Mouse (Mus musculus): Measurements from ENCODE around the gene Ankle2. TPM values are rescaled to one million over a fixed set of nuclear protein-coding genes. Genes with fewer than 3 reads are reported as not detected.
A peak's percentile ranks its signal among the peaks of the same experiment; 100 is the strongest.

Ankle2 gene
- polyA plus RNA-seq (2015; fragmentation: Nextera tagmentation; extraction: Ambion mirVana), result 26.6 and 28.2 TPM in 2 replicates

DNA sequence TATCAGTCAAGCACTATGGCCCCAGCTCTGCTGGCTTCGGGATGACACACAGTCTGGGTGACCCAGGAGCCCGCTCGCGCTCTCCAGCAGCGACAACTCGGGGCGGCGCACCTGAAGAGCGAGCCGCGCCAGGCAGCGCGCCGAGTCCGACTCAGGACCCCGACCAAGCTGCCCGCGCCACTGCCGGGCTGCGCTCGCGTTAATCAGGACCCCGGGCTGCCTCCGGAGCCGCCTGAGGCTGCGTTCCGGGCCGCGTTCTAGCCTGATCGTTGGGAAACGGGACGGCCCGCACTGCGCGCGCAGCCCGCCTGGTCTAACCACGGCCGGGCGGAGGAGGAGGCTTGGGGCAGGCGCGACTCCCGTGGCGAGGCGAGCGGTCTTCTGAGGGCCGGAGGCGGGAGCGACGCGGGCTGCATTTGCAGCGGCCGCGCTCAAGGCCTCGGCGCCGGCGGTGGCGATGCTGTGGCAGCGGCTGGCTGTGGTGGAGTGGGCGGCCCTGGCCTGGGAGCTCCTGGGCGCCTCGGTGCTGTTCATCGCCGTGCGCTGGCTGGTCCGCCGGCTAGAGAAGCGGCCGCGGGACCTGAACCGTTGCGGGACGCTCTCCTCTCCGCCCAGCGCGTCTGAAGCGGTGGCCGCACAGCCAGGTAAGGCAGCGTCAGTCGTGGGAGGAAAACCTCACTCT, at the start of gene Ankle2:
Gene Ankle2 (plus strand): TSS at position 225 of the 682 bp plus-strand sequence.
- peak within 1 kb of the TSS; percentile 96 for H3K9ac ChIP-seq
- H3K4me2 ChIP-seq (replicated peaks), result peak within 1 kb of the TSS; percentile 56
- H3K9me3 ChIP-seq (replicated peaks), result no peaks in the 10 kb centered on the region
- peak within 1 kb of the TSS; percentile 87 for H3K4me3 ChIP-seq (replicated peaks)
- H3K27me3 ChIP-seq, result no peaks in the 10 kb centered on the region
- peak within 1 kb of the TSS; percentile 95 for H3K27ac ChIP-seq (replicated peaks)
- under 1% methylated on average over 80 of the region's 81 CpGs for WGBS
- H3K4me1 ChIP-seq, result peaks cover 16% of the 10 kb centered on the region
- peak; percentile 95 for ATAC-seq (ENCODE audit: insufficient number of reproducible peaks, low FRiP score, low TSS enrichment, low read depth)
- H3K36me3 ChIP-seq, result peaks cover 23% of the 10 kb centered on the region

DNA sequence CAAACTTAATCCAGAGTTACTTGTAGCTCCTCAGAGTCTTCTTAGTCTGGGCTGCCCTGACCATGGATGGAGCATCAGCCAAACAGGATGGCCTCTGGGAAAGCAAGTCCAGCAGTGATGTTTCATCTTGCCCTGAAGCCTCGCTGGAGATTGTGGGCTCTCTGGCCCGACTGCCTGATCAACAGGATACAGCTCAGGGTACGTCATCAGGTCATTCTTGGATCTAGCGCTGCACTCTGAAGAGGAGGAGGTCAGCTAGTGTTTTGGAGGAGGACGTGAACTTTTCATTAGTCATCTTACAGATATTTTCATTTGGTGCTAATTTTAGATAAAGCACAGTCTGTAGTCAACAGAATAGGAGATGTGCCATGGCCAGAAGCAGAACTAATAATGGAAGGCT, 49.1 kb upstream of the Ankle2 start:
- peaks cover 44% of the 10 kb centered on the region for H3K36me3 ChIP-seq
- H3K4me1 ChIP-seq, result peaks cover 13% of the 10 kb centered on the region
- H3K4me3 ChIP-seq (replicated peaks), result no peak overlapping the region
- H3K4me2 ChIP-seq (replicated peaks), result no peak overlapping the region
- no peak for ATAC-seq (ENCODE audit: insufficient number of reproducible peaks, low FRiP score, low TSS enrichment, low read depth)
- no peaks in the 10 kb centered on the region for H3K27me3 ChIP-seq
- no peak overlapping the region for H3K27ac ChIP-seq (replicated peaks)
- no peak overlapping the region for H3K9ac ChIP-seq
- H3K9me3 ChIP-seq (replicated peaks), result no peaks in the 10 kb centered on the region
- 92% methylated on average over 5 of the region's 5 CpGs for WGBS

DNA sequence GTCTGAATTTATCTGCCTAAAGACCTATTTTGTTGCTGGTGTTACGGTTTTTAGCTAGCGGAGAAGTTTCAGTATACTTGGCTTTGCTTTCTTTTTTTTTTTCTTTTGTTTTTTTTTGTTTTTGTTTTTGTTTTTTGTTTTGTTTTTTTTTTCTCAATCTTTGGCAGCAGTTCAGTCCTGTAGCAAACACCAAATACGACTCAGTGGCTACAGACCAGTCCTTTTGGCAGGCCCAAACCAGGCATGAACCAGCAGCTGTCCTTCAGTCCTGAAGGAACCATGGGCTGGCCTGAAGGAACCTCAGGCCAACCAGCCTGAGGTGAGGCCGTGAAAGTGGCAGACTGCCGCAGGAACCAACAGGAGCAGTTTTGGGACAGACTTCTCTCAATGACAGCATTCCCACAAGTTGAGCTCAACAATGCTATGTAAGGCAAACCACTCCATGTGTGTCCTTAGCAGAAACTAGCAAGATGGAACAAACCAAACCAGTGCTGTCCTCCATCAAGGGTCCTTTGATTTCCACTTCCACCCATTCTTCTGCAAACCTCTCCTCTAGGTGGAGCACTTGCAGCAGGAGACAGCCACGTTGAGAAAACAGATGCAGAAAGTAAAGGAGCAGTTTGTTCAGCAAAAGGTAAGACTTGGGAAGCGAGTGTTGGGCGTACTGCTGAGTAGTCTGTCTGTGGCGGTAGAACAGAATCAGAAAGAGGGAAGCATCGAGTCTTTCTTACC, 27.5 kb upstream of the Ankle2 start:
- 86% methylated on average over 10 of the region's 10 CpGs for WGBS
- no peak overlapping the region for H3K27ac ChIP-seq (replicated peaks)
- no peak for ATAC-seq (ENCODE audit: insufficient number of reproducible peaks, low FRiP score, low TSS enrichment, low read depth)

DNA sequence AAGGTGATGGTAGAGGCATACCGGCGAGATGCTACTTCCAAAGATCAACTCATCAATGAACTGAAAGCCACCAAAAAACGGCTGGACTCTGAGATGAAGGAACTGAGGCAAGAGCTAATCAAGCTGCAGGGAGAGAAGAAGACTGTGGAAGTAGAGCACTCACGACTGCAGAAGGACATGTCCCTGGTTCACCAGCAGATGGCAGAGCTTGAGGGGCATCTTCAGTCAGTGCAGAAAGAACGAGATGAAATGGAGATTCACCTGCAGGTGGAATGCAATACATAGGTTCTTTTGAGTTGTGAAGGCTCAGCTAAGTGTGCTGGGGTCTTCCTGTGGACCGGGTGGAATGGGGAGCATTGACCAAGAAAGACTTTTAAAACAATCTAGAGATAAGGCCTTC, 26.0 kb upstream of the Ankle2 start:
- 81% methylated on average over 6 of the region's 6 CpGs for WGBS
- no peak overlapping the region for H3K27ac ChIP-seq (replicated peaks)

More for the DNA sequence above, 27.5 kb upstream of the Ankle2 start:
- Histone ChIP-seq H3K9ac (no peak overlapping the region), H3K4me1 (no peaks in the 10 kb centered on the region), H3K9me3 (replicated peaks) (no peaks in the 10 kb centered on the region), H3K4me3 (replicated peaks) (no peak overlapping the region), H3K4me2 (replicated peaks) (no peak overlapping the region), H3K36me3 (peaks cover 83% of the 10 kb centered on the region), H3K27me3 (no peaks in the 10 kb centered on the region)

DNA sequence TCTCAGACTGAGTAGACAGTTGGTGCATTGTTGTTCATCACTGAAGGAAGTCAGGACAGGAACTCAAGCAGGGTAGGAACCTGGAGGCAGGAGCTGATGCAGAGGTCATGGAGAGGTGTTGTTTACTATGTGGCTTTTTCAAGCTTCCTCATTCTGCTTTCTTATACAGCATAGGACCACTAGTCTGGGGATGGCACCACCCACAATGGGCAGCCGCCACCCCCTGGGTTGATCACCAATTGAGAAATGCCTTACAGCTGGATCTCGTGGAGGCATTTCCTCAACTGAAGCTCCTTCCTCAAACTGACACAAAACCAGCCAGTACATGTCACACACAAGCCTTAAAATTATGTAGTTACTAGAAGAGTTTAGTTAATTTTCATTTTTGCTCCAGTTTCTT, 19.5 kb upstream of the Ankle2 start:
- ATAC-seq (ENCODE audit: insufficient number of reproducible peaks, low FRiP score, low TSS enrichment, low read depth), result no peak
- 86% methylated on average over 2 of the region's 2 CpGs for WGBS
- H3K36me3 ChIP-seq, result peaks cover 94% of the 10 kb centered on the region

More for the DNA sequence above, 26.0 kb upstream of the Ankle2 start:
- Histone ChIP-seq H3K4me1 (no peaks in the 10 kb centered on the region), H3K4me2 (replicated peaks) (no peak overlapping the region), H3K9me3 (replicated peaks) (no peaks in the 10 kb centered on the region), H3K9ac (no peak overlapping the region), H3K27me3 (no peaks in the 10 kb centered on the region), H3K4me3 (replicated peaks) (no peak overlapping the region), H3K36me3 (peaks cover 93% of the 10 kb centered on the region)
- ATAC-seq (ENCODE audit: insufficient number of reproducible peaks, low FRiP score, low TSS enrichment, low read depth), result no peak

DNA sequence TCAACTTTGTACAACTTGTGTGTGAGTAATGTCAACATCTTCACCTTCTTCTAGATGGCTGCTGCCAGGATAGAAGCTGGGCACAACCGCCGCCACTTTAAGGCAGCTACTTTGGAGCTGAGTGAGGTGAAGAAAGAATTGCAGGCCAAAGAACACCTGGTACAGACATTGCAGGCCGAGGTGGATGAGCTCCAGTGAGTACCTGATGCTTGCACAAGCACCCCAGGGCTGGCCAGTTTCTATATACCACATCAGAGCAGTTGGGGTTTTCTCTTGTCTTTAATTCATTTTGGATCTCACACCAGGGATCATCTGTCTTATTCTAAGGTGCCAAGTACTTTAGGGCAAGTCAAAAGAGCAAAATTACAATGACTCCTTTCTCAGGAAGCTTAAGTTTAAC, 14.0 kb upstream of the Ankle2 start:
- H3K4me2 ChIP-seq (replicated peaks), result no peak overlapping the region
- H3K4me1 ChIP-seq, result no peaks in the 10 kb centered on the region
- H3K27ac ChIP-seq (replicated peaks), result no peak overlapping the region
- H3K4me3 ChIP-seq (replicated peaks), result no peak overlapping the region
- no peak for ATAC-seq (ENCODE audit: insufficient number of reproducible peaks, low FRiP score, low TSS enrichment, low read depth)
- no peak overlapping the region for H3K9ac ChIP-seq
- peaks cover 95% of the 10 kb centered on the region for H3K36me3 ChIP-seq
- H3K9me3 ChIP-seq (replicated peaks), result no peaks in the 10 kb centered on the region
- 92% methylated on average over 3 of the region's 3 CpGs for WGBS
- no peaks in the 10 kb centered on the region for H3K27me3 ChIP-seq

More for the DNA sequence above, 19.5 kb upstream of the Ankle2 start:
- no peaks in the 10 kb centered on the region for H3K9me3 ChIP-seq (replicated peaks)
- H3K27me3 ChIP-seq, result no peaks in the 10 kb centered on the region
- H3K27ac ChIP-seq (replicated peaks), result no peak overlapping the region
- no peaks in the 10 kb centered on the region for H3K4me1 ChIP-seq
- H3K9ac ChIP-seq, result no peak overlapping the region
- no peak overlapping the region for H3K4me2 ChIP-seq (replicated peaks)
- no peak overlapping the region for H3K4me3 ChIP-seq (replicated peaks)

DNA sequence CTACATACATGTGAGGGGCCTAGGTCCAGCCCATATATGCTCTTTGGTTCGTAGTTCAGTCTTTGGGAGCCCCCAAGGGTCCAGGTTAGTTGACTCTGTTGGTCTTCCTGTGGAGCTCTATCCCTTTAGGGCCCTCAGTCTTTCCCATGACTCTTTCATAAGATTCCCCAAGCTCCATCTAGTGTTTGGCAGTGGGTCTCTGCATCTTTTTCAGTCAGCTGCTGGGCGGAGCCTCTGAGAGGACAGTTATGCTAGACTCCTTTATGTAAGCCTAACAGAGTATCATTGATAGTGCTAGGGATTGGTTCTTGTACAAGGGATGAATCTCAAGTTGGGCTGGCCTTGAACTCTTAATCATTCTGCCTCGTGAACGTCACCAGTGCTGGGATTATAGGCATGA, 10.5 kb upstream of the Ankle2 start:
- Histone ChIP-seq H3K36me3 (peaks cover 84% of the 10 kb centered on the region), H3K4me1 (no peaks in the 10 kb centered on the region)

DNA sequence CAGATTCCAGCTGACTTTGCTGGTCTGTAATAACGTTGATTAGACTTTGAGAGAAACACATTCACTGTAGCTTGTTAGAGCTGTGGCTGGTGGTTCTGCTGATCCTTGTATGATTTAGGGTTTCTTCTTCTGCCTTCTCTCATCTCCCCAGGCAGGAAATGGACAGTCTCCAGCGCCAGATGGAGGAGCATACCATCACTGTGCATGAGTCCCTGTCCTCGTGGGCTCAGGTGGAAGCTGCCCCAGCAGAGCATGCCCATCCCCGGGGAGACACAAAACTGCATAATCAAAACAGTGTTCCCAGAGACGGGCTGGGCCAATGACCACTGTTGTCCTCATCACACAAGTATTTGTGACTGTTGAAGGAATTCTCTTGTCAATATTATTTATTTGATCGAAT, 8.0 kb upstream of the Ankle2 start:
- Histone ChIP-seq H3K4me1 (no peaks in the 10 kb centered on the region), H3K4me2 (replicated peaks) (no peak overlapping the region), H3K9ac (no peak overlapping the region), H3K9me3 (replicated peaks) (no peaks in the 10 kb centered on the region), H3K27me3 (no peaks in the 10 kb centered on the region), H3K36me3 (peaks cover 72% of the 10 kb centered on the region), H3K4me3 (replicated peaks) (no peak overlapping the region), H3K27ac (replicated peaks) (no peak overlapping the region)
- WGBS, result 75% methylated on average over 6 of the region's 6 CpGs
- ATAC-seq (ENCODE audit: insufficient number of reproducible peaks, low FRiP score, low TSS enrichment, low read depth), result no peak

More for the DNA sequence above, 10.5 kb upstream of the Ankle2 start:
- Histone ChIP-seq H3K27ac (replicated peaks) (no peak overlapping the region), H3K4me3 (replicated peaks) (no peak overlapping the region), H3K9ac (no peak overlapping the region), H3K4me2 (replicated peaks) (no peak overlapping the region), H3K9me3 (replicated peaks) (no peaks in the 10 kb centered on the region), H3K27me3 (no peaks in the 10 kb centered on the region)
- ATAC-seq (ENCODE audit: insufficient number of reproducible peaks, low FRiP score, low TSS enrichment, low read depth), result no peak
- WGBS, result 89% methylated on average over 4 of the region's 4 CpGs

DNA sequence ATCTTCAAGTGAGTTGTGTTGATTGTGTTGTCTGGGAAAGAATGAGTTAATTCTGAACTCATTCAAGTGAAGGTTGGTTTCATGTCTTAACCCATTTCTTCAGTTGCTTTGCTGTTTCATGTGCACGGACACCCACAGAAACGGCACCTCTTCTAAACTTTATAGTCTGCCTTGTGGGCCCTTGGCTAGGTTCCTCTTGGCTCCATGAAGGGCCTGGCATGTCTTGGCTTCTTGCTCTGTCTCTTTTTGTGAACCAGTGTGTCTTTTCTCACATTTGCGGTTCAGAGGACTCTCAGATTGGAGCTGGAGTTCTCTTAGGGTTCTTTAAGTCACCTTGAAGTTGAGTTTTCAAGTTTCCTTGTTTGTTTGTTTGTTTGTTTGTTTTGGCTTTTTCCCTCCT, 5.7 kb upstream of the Ankle2 start:
- H3K9ac ChIP-seq, result no peak overlapping the region
- no peak overlapping the region for H3K27ac ChIP-seq (replicated peaks)
- H3K9me3 ChIP-seq (replicated peaks), result no peaks in the 10 kb centered on the region
- no peak for ATAC-seq (ENCODE audit: insufficient number of reproducible peaks, low FRiP score, low TSS enrichment, low read depth)
- WGBS, result 80% methylated on average over 3 of the region's 3 CpGs
- H3K27me3 ChIP-seq, result no peaks in the 10 kb centered on the region
- peaks cover 3% of the 10 kb centered on the region; the same call in 1 of the 2 replicates for H3K4me1 ChIP-seq
- peaks cover 49% of the 10 kb centered on the region for H3K36me3 ChIP-seq
- H3K4me2 ChIP-seq (replicated peaks), result no peak overlapping the region
- no peak overlapping the region for H3K4me3 ChIP-seq (replicated peaks)

DNA sequence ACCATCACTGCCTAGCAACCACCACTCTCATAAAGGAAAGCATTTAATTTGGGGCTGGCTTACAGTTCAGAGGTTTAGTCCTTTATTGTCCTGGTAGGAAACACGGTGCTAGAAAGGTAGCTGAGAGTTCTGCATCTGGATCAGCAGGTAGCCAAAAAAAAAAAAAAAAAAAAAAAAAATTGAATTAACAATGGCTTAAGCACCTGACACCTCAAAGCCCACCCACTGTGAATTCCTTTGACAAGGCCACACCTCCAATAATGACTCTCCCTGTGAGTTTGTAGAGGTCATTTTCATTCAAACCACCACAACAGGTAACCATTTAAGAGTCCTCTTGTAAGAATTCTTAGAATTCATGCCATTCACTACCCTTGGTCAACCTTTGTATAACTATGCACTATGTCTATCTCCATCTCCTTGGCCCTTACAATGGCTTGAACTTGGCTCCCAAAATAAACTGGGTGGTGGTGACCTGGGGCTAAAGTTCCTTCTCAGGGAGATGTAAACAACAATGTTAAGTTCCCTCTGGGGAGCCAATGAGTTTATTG, 3.4 kb upstream of the Ankle2 start:
- peaks cover 26% of the 10 kb centered on the region for H3K36me3 ChIP-seq
- ATAC-seq (ENCODE audit: insufficient number of reproducible peaks, low FRiP score, low TSS enrichment, low read depth), result no peak
- WGBS, result 63% methylated on average over 1 of the region's 1 CpGs
- H3K4me1 ChIP-seq, result peaks cover 14% of the 10 kb centered on the region
- no peak overlapping the region for H3K9ac ChIP-seq
- H3K4me3 ChIP-seq (replicated peaks), result no peak overlapping the region
- no peak overlapping the region for H3K4me2 ChIP-seq (replicated peaks)
- H3K27ac ChIP-seq (replicated peaks), result no peak overlapping the region
- H3K27me3 ChIP-seq, result no peaks in the 10 kb centered on the region
- H3K9me3 ChIP-seq (replicated peaks), result no peaks in the 10 kb centered on the region

DNA sequence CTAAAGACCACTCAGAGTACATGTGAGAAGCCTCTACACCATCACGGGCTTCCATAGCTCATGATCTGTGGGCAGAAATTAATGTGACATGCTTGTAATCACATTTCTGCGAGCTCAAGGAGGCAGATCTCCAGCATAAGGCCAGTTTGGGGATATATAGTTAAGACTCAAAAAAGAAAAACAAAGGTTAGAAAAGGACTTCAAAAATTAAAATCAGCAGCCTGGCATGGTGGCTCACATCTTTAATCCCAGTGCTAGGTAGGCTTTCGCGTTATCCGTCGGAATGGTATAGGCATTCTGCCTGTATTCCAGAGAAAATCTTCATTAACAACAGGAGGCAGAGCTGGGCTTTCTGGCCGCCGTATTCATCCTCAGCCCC, 414 bp upstream of the Ankle2 start:
- Histone ChIP-seq H3K27ac (replicated peaks) (peak overlapping the region; percentile 95), H3K4me1 (peaks cover 16% of the 10 kb centered on the region), H3K4me3 (replicated peaks) (peak overlapping the region; percentile 87), H3K9me3 (replicated peaks) (no peaks in the 10 kb centered on the region), H3K27me3 (no peaks in the 10 kb centered on the region), H3K9ac (peak overlapping the region; percentile 96), H3K4me2 (replicated peaks) (peak overlapping the region; percentile 56), H3K36me3 (peaks cover 20% of the 10 kb centered on the region)
- 4% methylated on average over 8 of the region's 8 CpGs for WGBS
- no peak for ATAC-seq (ENCODE audit: insufficient number of reproducible peaks, low FRiP score, low TSS enrichment, low read depth)
